Mouse (Mus musculus): ENCODE results near the gene Megf11. TPM values are rescaled to one million over a fixed set of nuclear protein-coding genes. Genes with fewer than 3 reads are reported as not detected.
"Not testable (repeated sequence)": the region's sequence is repeated elsewhere in the genome, so short reads cannot be mapped to it uniquely, and the experiment has no call there.

The Megf11 gene
- polyA plus RNA-seq, 1 experiment from 2014 or later = 0.56 TPM

GRCm38 (mm10) chr9:64475942-64476341 is 90.5 kb downstream of the Megf11 start:
- Histone ChIP-seq H3K9ac (replicated peaks; ENCODE audit: low read depth) (no peak overlapping the region), H3K4me3 (ENCODE audit: low read depth, low read length) (no peak overlapping the region), H3K27me3 (replicated peaks; ENCODE audit: insufficient read depth, low read length) (no peaks in the 10 kb centered on the region), H3K27ac (ENCODE audit: low read length) (no peak overlapping the region), H3K36me3 (ENCODE audit: insufficient read depth, low read length) (no peaks in the 10 kb centered on the region), H3K4me1 (ENCODE audit: insufficient read depth, low read depth, low read length) (no peaks in the 10 kb centered on the region; the same call in 1 of the 2 replicates), H3K4me2 (replicated peaks; ENCODE audit: low read depth, low read length) (no peak overlapping the region), H3K9me3 (ENCODE audit: low read length) (no peaks in the 10 kb centered on the region)
- TF ChIP-seq EP300 (IDR thresholded peaks at IDR 0.05) (no peak), CTCF (IDR thresholded peaks at IDR 0.05) (no peak)
- no peak for DNase-seq (ENCODE audit: low spot score)
- ATAC-seq = no peak
- WGBS = 44% methylated on average over 2 of the region's 2 CpGs

- H3K9me3 ChIP-seq (ENCODE audit: low read length); H3K4me1 ChIP-seq (ENCODE audit: insufficient read depth, low read depth, low read length); H3K9ac ChIP-seq (replicated peaks; ENCODE audit: low read depth); ATAC-seq; H3K36me3 ChIP-seq (ENCODE audit: insufficient read depth, low read length); H3K4me2 ChIP-seq (replicated peaks; ENCODE audit: low read depth, low read length); DNase-seq (ENCODE audit: low spot score); H3K4me3 ChIP-seq (ENCODE audit: low read depth, low read length); H3K27me3 ChIP-seq (replicated peaks; ENCODE audit: insufficient read depth, low read length); H3K27ac ChIP-seq (ENCODE audit: low read length): not testable (repeated sequence)
- WGBS = 77% methylated on average over 7 of the region's 7 CpGs
These were observed 92.0 kb downstream of the Megf11 start for GRCm38 (mm10) chr9:64477397-64477796.

GRCm38 (mm10) chr9:64482126-64482525 is 96.7 kb downstream of the Megf11 start:
- TF ChIP-seq CTCF (IDR thresholded peaks at IDR 0.05) (no peak), EP300 (IDR thresholded peaks at IDR 0.05) (no peak)
- 83% methylated on average over 5 of the region's 5 CpGs for WGBS
- H3K4me1 ChIP-seq (ENCODE audit: insufficient read depth, low read depth, low read length) = no peaks in the 10 kb centered on the region
- no peak overlapping the region for H3K4me3 ChIP-seq (ENCODE audit: low read depth, low read length)
- DNase-seq (ENCODE audit: low spot score) = no peak
- ATAC-seq = no peak
- no peaks in the 10 kb centered on the region for H3K36me3 ChIP-seq (ENCODE audit: insufficient read depth, low read length)
- no peak overlapping the region for H3K9ac ChIP-seq (replicated peaks; ENCODE audit: low read depth)
- no peaks in the 10 kb centered on the region for H3K9me3 ChIP-seq (ENCODE audit: low read length)
- H3K4me2 ChIP-seq (replicated peaks; ENCODE audit: low read depth, low read length) = no peak overlapping the region
- no peaks in the 10 kb centered on the region for H3K27me3 ChIP-seq (replicated peaks; ENCODE audit: insufficient read depth, low read length)
- no peak overlapping the region for H3K27ac ChIP-seq (ENCODE audit: low read length)

GRCm38 (mm10) chr9:64487377-64487776 is 102.0 kb downstream of the Megf11 start:
- Histone ChIP-seq H3K27me3 (replicated peaks; ENCODE audit: insufficient read depth, low read length) (no peaks in the 10 kb centered on the region), H3K4me3 (ENCODE audit: low read depth, low read length) (no peak overlapping the region), H3K9me3 (ENCODE audit: low read length) (no peaks in the 10 kb centered on the region), H3K9ac (replicated peaks; ENCODE audit: low read depth) (no peak overlapping the region), H3K36me3 (ENCODE audit: insufficient read depth, low read length) (no peaks in the 10 kb centered on the region), H3K27ac (ENCODE audit: low read length) (no peak overlapping the region), H3K4me2 (replicated peaks; ENCODE audit: low read depth, low read length) (no peak overlapping the region), H3K4me1 (ENCODE audit: insufficient read depth, low read depth, low read length) (no peaks in the 10 kb centered on the region)
- 52% methylated on average over 4 of the region's 4 CpGs for WGBS
- TF ChIP-seq EP300 (IDR thresholded peaks at IDR 0.05) (no peak), CTCF (IDR thresholded peaks at IDR 0.05) (no peak)
- ATAC-seq = no peak
- no peak for DNase-seq (ENCODE audit: low spot score)

- H3K36me3 ChIP-seq (ENCODE audit: insufficient read depth, low read length) = no peaks in the 10 kb centered on the region
- DNase-seq (ENCODE audit: low spot score) = no peak
- H3K4me1 ChIP-seq (ENCODE audit: insufficient read depth, low read depth, low read length) = no peaks in the 10 kb centered on the region
- no peak overlapping the region for H3K4me3 ChIP-seq (ENCODE audit: low read depth, low read length)
- 86% methylated on average over 6 of the region's 6 CpGs for WGBS
- no peak for ATAC-seq
- no peaks in the 10 kb centered on the region for H3K9me3 ChIP-seq (ENCODE audit: low read length)
- TF ChIP-seq EP300 (IDR thresholded peaks at IDR 0.05) (no peak), CTCF (IDR thresholded peaks at IDR 0.05) (no peak)
- H3K27ac ChIP-seq (ENCODE audit: low read length) = no peak overlapping the region
- no peaks in the 10 kb centered on the region for H3K27me3 ChIP-seq (replicated peaks; ENCODE audit: insufficient read depth, low read length)
- no peak overlapping the region for H3K9ac ChIP-seq (replicated peaks; ENCODE audit: low read depth)
- no peak overlapping the region for H3K4me2 ChIP-seq (replicated peaks; ENCODE audit: low read depth, low read length)
These were observed 109.2 kb downstream of the Megf11 start for GRCm38 (mm10) chr9:64494647-64495046.

- Histone ChIP-seq H3K36me3 (ENCODE audit: insufficient read depth, low read length) (no peaks in the 10 kb centered on the region), H3K4me1 (ENCODE audit: insufficient read depth, low read depth, low read length) (no peaks in the 10 kb centered on the region), H3K27me3 (replicated peaks; ENCODE audit: insufficient read depth, low read length) (no peaks in the 10 kb centered on the region), H3K9ac (replicated peaks; ENCODE audit: low read depth) (no peak overlapping the region), H3K4me2 (replicated peaks; ENCODE audit: low read depth, low read length) (no peak overlapping the region), H3K9me3 (ENCODE audit: low read length) (no peaks in the 10 kb centered on the region), H3K27ac (ENCODE audit: low read length) (no peak overlapping the region), H3K4me3 (ENCODE audit: low read depth, low read length) (no peak overlapping the region)
- ATAC-seq = no peak
- peak; percentile 10 for DNase-seq (ENCODE audit: low spot score)
- 49% methylated on average over 5 of the region's 5 CpGs for whole genome bisulfite sequencing
- TF ChIP-seq EP300 (IDR thresholded peaks at IDR 0.05) (no peak), CTCF (IDR thresholded peaks at IDR 0.05) (no peak)
These were observed 113.5 kb downstream of the Megf11 start for GRCm38 (mm10) chr9:64498929-64499328.

GRCm38 (mm10) chr9:64501211-64501610 is 115.8 kb downstream of the Megf11 start:
- Histone ChIP-seq H3K36me3 (ENCODE audit: insufficient read depth, low read length) (no peaks in the 10 kb centered on the region), H3K4me2 (replicated peaks; ENCODE audit: low read depth, low read length) (no peak overlapping the region), H3K4me3 (ENCODE audit: low read depth, low read length) (no peak overlapping the region), H3K27me3 (replicated peaks; ENCODE audit: insufficient read depth, low read length) (no peaks in the 10 kb centered on the region), H3K4me1 (ENCODE audit: insufficient read depth, low read depth, low read length) (no peaks in the 10 kb centered on the region), H3K9me3 (ENCODE audit: low read length) (no peaks in the 10 kb centered on the region), H3K9ac (replicated peaks; ENCODE audit: low read depth) (no peak overlapping the region), H3K27ac (ENCODE audit: low read length) (no peak overlapping the region)
- ATAC-seq (no peak), DNase-seq (ENCODE audit: low spot score) (no peak)
- WGBS = 90% methylated on average over 8 of the region's 8 CpGs
- TF ChIP-seq CTCF (IDR thresholded peaks at IDR 0.05) (no peak), EP300 (IDR thresholded peaks at IDR 0.05) (no peak)
